Mouse (Mus musculus) CH12.LX (cell line): ENCODE results near the gene Chd5. TPM values are rescaled to one million over a fixed set of nuclear protein-coding genes. Genes with fewer than 3 reads are reported as not detected.

Experiments used
- DNase-seq: peaks from one replicate; pipeline ENCODE4 v3.0.0-alpha.2; 2013; ENCODE audit errors: extremely low read depth
- H3K27ac ChIP-seq: 2 replicates; pipeline ENCODE4 v1.5.1; 2012; ENCODE audit warnings: low read depth, mild to moderate bottlenecking, control low read depth, moderate library complexity; ENCODE audit not compliant: insufficient read depth
- H3K27me3 ChIP-seq: replicated peaks from 2 replicates; pipeline ENCODE3; 2012; ENCODE audit warnings: inconsistent platforms
- H3K36me3 ChIP-seq, 2 experiments: replicated peaks in 1 of 2; 2 replicates each; pipeline versions ENCODE3 to v1.6.1; 2012; ENCODE audit warnings: inconsistent platforms in 1 of 2, low read length in 1 of 2, mild to moderate bottlenecking in 1 of 2, mixed read lengths in 1 of 2, moderate library complexity in 1 of 2; ENCODE audit not compliant: control insufficient read depth in 1 of 2, insufficient read depth in 1 of 2
- H3K4me1 ChIP-seq, 2 experiments: 2 replicates each; pipeline ENCODE4 v1.6.1; 2012; ENCODE audit warnings: inconsistent platforms in 1 of 2, moderate library complexity in 1 of 2; ENCODE audit not compliant: insufficient read depth in 2 of 2, control insufficient read depth in 1 of 2
- H3K4me2 ChIP-seq: 2 replicates; pipeline ENCODE4 v1.6.1; 2012; ENCODE audit warnings: low read depth, mild to moderate bottlenecking, control low read depth; ENCODE audit not compliant: poor library complexity, insufficient read depth, severe bottlenecking
- H3K4me3 ChIP-seq, 3 experiments: fragments of 150-350 bp in 1 of 3; sonication (generic) in 1 of 3; replicated peaks in 1 of 3; 2 replicates each; pipeline versions ENCODE3 to v1.5.1; 2011 to 2012; ENCODE audit warnings: low read depth in 2 of 3, low read length in 2 of 3, mild to moderate bottlenecking in 2 of 3, moderate library complexity in 2 of 3, control low read depth in 1 of 3, improper control_type of control experiment in 1 of 3, inconsistent platforms in 1 of 3, mixed read lengths in 1 of 3; ENCODE audit not compliant: poor library complexity in 1 of 3
- H3K79me2 ChIP-seq: replicated peaks from 2 replicates; pipeline ENCODE4 v1.6.1; 2012; ENCODE audit warnings: mild to moderate bottlenecking, moderate library complexity; ENCODE audit not compliant: control insufficient read depth, poor library complexity, insufficient read depth, severe bottlenecking; ENCODE audit errors: extremely low read depth
- H3K9ac ChIP-seq: 2 replicates; pipeline ENCODE4 v1.6.1; 2012; ENCODE audit warnings: low read depth, mild to moderate bottlenecking, control low read depth, moderate library complexity; ENCODE audit not compliant: insufficient read depth
- H3K9me3 ChIP-seq: replicated peaks from 2 replicates; pipeline ENCODE3; 2012; ENCODE audit warnings: low read length, inconsistent platforms, mixed read lengths
- CHD2 ChIP-seq: IDR thresholded peaks from 2 replicates; pipeline ENCODE4 v1.6.1; 2011; ENCODE audit warnings: low read length, improper control_type of control experiment
- CTCF ChIP-seq, 2 experiments: IDR thresholded peaks in 1 of 2; conservative IDR thresholded peaks in 1 of 2; 2 replicates each; pipeline ENCODE4 v1.5.1; 2011 to 2012; ENCODE audit warnings: low read depth in 2 of 2, low read length in 2 of 2, improper control_type of control experiment in 1 of 2, inconsistent platforms in 1 of 2, mild to moderate bottlenecking in 1 of 2, moderate library complexity in 1 of 2
- E2F4 ChIP-seq: IDR thresholded peaks from 2 replicates; pipeline ENCODE4 v1.6.1; 2011; ENCODE audit warnings: low read depth, low read length, improper control_type of control experiment; ENCODE audit not compliant: insufficient replicate concordance
- ELF1 ChIP-seq: IDR thresholded peaks from 2 replicates; pipeline ENCODE4 v1.6.1; 2014; ENCODE audit warnings: low read depth, mild to moderate bottlenecking, inconsistent platforms, low read length, improper control_type of control experiment
- IRF4 ChIP-seq: IDR thresholded peaks from 2 replicates; pipeline ENCODE4 v1.6.1; 2014; ENCODE audit warnings: low read depth, mild to moderate bottlenecking, inconsistent platforms, low read length, improper control_type of control experiment
- JUN ChIP-seq: IDR thresholded peaks from 2 replicates; pipeline ENCODE4 v1.6.1; 2011; ENCODE audit warnings: low read depth, mild to moderate bottlenecking, low read length, improper control_type of control experiment, moderate library complexity; ENCODE audit not compliant: insufficient read depth
- JUND ChIP-seq: conservative IDR thresholded peaks from 2 replicates; pipeline ENCODE4 v1.6.1; 2011; ENCODE audit warnings: low read depth, low read length, improper control_type of control experiment
- MAZ ChIP-seq: IDR thresholded peaks from 2 replicates; pipeline ENCODE4 v1.6.1; 2012; ENCODE audit warnings: low read depth, mild to moderate bottlenecking, inconsistent platforms, low read length, improper control_type of control experiment, moderate library complexity
- MEF2A ChIP-seq: IDR thresholded peaks from 2 replicates; pipeline ENCODE4 v1.6.1; 2014; ENCODE audit warnings: low read depth, mild to moderate bottlenecking, inconsistent platforms, low read length, improper control_type of control experiment, borderline replicate concordance
- MXI1 ChIP-seq: IDR thresholded peaks from 2 replicates; pipeline ENCODE4 v1.6.1; 2011; ENCODE audit warnings: mild to moderate bottlenecking, low read depth, low read length, improper control_type of control experiment
- MYC ChIP-seq: IDR thresholded peaks from 2 replicates; pipeline ENCODE4 v1.6.1; 2011; ENCODE audit warnings: low read depth, mild to moderate bottlenecking, improper control_type of control experiment, low read length
- POLR2A ChIP-seq: IDR thresholded peaks from 2 replicates; pipeline ENCODE4 v1.6.1; 2011; ENCODE audit warnings: low read depth, mild to moderate bottlenecking, improper control_type of control experiment, low read length
- POLR2AphosphoS2 ChIP-seq: IDR thresholded peaks from 2 replicates; pipeline ENCODE4 v1.6.1; 2011; ENCODE audit warnings: low read depth, low read length, improper control_type of control experiment
- SMC3 ChIP-seq: IDR thresholded peaks from 2 replicates; pipeline ENCODE4 v1.6.1; 2011; ENCODE audit warnings: low read depth, low read length, improper control_type of control experiment
- UBTF ChIP-seq: IDR thresholded peaks from 2 replicates; pipeline ENCODE4 v1.6.1; 2012; ENCODE audit warnings: low read depth, mild to moderate bottlenecking, inconsistent platforms, low read length, improper control_type of control experiment, moderate library complexity
- USF1 ChIP-seq: IDR thresholded peaks from 2 replicates; pipeline ENCODE4 v1.6.1; 2014; ENCODE audit warnings: low read depth, mild to moderate bottlenecking, inconsistent platforms, low read length, improper control_type of control experiment
- ZC3H11A ChIP-seq: IDR thresholded peaks from 2 replicates; pipeline ENCODE4 v1.6.1; 2012; ENCODE audit warnings: low read depth, mild to moderate bottlenecking, inconsistent platforms, low read length, improper control_type of control experiment
- ZKSCAN1 ChIP-seq: IDR thresholded peaks from 2 replicates; pipeline ENCODE4 v1.6.1; 2012; ENCODE audit warnings: low read depth, inconsistent platforms, low read length, improper control_type of control experiment, borderline replicate concordance
- ZNF384 ChIP-seq: IDR thresholded peaks from 2 replicates; pipeline ENCODE4 v1.6.1; 2012; ENCODE audit warnings: low read depth, low read length, improper control_type of control experiment, inconsistent platforms
- dilution Hi-C: fragments of 300-500 bp; cut with MboI; formaldehyde crosslinking; loops from 2 replicates; pipeline ENCODE4 v1.14.3; 2020; ENCODE audit warnings: low sequenced_read_pairs; ENCODE audit not compliant: extremely low pct_unique_long_range_greater_than_20kb, extremely low pct_ligation_motif_present
- in situ Hi-C: fragments of 300-500 bp; cut with MboI; formaldehyde crosslinking; loops from 3 replicates; pipeline ENCODE4 v1.14.3; 2019; ENCODE audit warnings: low sequenced_read_pairs, low pct_ligation_motif_present, low pct_unique_long_range_greater_than_20kb, mixed read lengths
- polyA plus RNA-seq: library from polyadenylated mRNA; unstranded; fragments of >175 nt; gene quantifications from 2 replicates; pipeline ENCODE4 v1.2.1, GENCODE M21; 2012; ENCODE audit warnings: low read depth; ENCODE audit not compliant: insufficient read length
- total RNA-seq, 2 experiments: library from RNA; depleted of rRNA; stranded (reverse); fragments of 300-350 nt in 1 of 2; fragments of >200 nt in 1 of 2; gene quantifications; 2 replicates each; pipeline ENCODE4 v1.2.3; 2012 to 2014

Gene Chd5
- total and polyA plus RNA-seq, 3 experiments, result 0.44 to 3.4 (median 1.2) TPM

- no peak for DNase-seq
- no peak for TF ChIP-seq ZC3H11A
- TF ChIP-seq IRF4, result no peak
- no peak for TF ChIP-seq ELF1
- no peak for TF ChIP-seq ZKSCAN1
- TF ChIP-seq E2F4, result no peak
- TF ChIP-seq MXI1, result no peak
- no peak for TF ChIP-seq CHD2
- no peak for TF ChIP-seq USF1
- TF ChIP-seq MAZ, result no peak
- TF ChIP-seq POLR2AphosphoS2, result no peak
- TF ChIP-seq MYC, result no peak
- no peak for TF ChIP-seq JUN
- no peak for TF ChIP-seq SMC3
- TF ChIP-seq POLR2A, result no peak
- TF ChIP-seq ZNF384, result no peak
- TF ChIP-seq JUND, result no peak
- TF ChIP-seq MEF2A, result no peak
- H3K36me3 ChIP-seq, result peaks cover 6 to 21% of the 10 kb centered on the region in 2 experiments
- no peaks in the 10 kb centered on the region for H3K79me2 ChIP-seq
- peaks cover 0 to 6% of the 10 kb centered on the region in 2 experiments; a peak in 2 of 4 replicates for H3K4me1 ChIP-seq
- no peak overlapping the region for H3K4me2 ChIP-seq
- no peak overlapping the region for H3K4me3 ChIP-seq
- no peak overlapping the region for H3K9ac ChIP-seq
- no peak overlapping the region for H3K27ac ChIP-seq
- H3K27me3 ChIP-seq, result peaks cover 22% of the 10 kb centered on the region
- in situ Hi-C loops, result no loop called here
- dilution Hi-C loops, result no loop called here
- no peaks in the 10 kb centered on the region for H3K9me3 ChIP-seq
Measured at GRCm38 (mm10) chr4:152312186-152312585, 26.3 kb upstream of the Chd5 start.

- no peak for DNase-seq
- peaks cover 6 to 13% of the 10 kb centered on the region in 2 experiments for H3K36me3 ChIP-seq
- no peak overlapping the region for H3K4me2 ChIP-seq
- dilution Hi-C loops, result no loop called here
- in situ Hi-C loops, result no loop called here
- H3K79me2 ChIP-seq, result no peaks in the 10 kb centered on the region
- no peak overlapping the region for H3K27ac ChIP-seq
- H3K9me3 ChIP-seq, result no peaks in the 10 kb centered on the region
- no peak overlapping the region for H3K9ac ChIP-seq
- no peak overlapping the region for H3K4me3 ChIP-seq
- H3K4me1 ChIP-seq, result peaks cover 0 to 6% of the 10 kb centered on the region in 2 experiments; a peak in 2 of 4 replicates
- no peak for TF ChIP-seq SMC3
- no peak for TF ChIP-seq CTCF (conservative IDR thresholded peaks at IDR 0.05 in 1 of 2, IDR thresholded peaks at IDR 0.05 in 1 of 2; ENCODE audit: low read depth in 2 of 2, low read length in 2 of 2)
- TF ChIP-seq UBTF, result no peak
- peaks cover 30% of the 10 kb centered on the region for H3K27me3 ChIP-seq
Measured at GRCm38 (mm10) chr4:152313211-152313632, 25.2 kb upstream of the Chd5 start.
